Mouse (Mus musculus): ENCODE data around the gene Catip.

DNA sequence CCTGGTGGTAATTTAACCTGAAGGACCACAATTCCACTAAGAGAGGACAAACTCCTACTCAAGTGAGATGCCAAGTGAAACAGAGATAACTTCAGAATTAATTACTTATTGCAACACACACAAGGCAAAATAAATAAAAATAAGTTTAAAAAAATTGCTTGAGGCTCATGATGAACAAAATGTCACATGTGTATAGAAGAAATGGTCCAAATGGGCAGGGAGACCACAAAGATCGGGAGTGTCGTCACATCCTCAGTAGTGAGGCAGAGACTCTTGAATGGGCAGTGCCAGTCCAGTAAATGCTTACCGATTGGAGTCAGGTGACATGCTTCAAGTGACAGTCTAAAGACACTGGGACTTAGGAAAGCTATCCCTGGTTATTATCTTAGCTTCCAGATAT, 38.6 kb downstream of the Catip start:
- TF ChIP-seq CTCF (IDR thresholded peaks at IDR 0.05; ENCODE audit: insufficient read depth, low read depth, low read length): no peak
- no peak for TF ChIP-seq POLR2A (IDR thresholded peaks at IDR 0.05; ENCODE audit: insufficient read depth, low read depth, low read length)

Data from olfactory bulb, adult 2 months (tissue).